Mouse (Mus musculus): ENCODE results near the gene Cd300lf. TPM values are rescaled to one million over a fixed set of nuclear protein-coding genes. Genes with fewer than 3 reads are reported as not detected.

Gene Cd300lf
- polyA plus RNA-seq, 1 experiment from 2014 or later, result 1.6 TPM

DNA sequence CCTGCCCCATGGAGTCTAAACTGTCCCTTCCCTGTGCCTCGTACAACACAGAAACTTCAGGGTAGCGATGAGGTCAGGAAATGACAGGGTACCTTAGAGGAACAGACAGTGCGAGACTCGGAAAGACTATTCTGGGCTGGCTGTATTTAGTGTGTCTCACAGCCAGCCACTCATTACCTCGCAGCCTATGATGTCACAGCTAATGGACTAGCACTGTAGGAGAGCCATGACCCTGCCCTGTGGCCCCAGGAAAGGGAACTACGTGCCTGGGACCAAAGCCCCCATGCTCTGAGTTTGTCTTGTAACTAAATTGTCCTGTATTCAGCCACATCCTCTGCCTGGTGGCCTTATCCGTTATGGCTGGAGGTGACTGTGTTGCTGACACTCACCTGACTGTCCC lies 58.4 kb downstream of the Cd300lf start:
- no peaks in the 10 kb centered on the region for H3K36me3 ChIP-seq (ENCODE audit: control insufficient read depth, insufficient read depth, low read length)
- H3K4me1 ChIP-seq (ENCODE audit: control insufficient read depth, insufficient read depth, low read length), result peaks cover 19% of the 10 kb centered on the region
- no peak overlapping the region for H3K4me2 ChIP-seq (ENCODE audit: low read depth, low read length)
- no peaks in the 10 kb centered on the region for H3K27me3 ChIP-seq (replicated peaks; ENCODE audit: control insufficient read depth, insufficient read depth, low read length)
- ATAC-seq, result peak; percentile 29; the same call in 1 of the 2 replicates
- H3K27ac ChIP-seq (ENCODE audit: low read length), result no peak overlapping the region
- no peak overlapping the region for H3K4me3 ChIP-seq (ENCODE audit: low read length)
- H3K9ac ChIP-seq (ENCODE audit: low read depth, low read length), result no peak overlapping the region
- WGBS, result 55% methylated on average over 7 of the region's 7 CpGs
- H3K9me3 ChIP-seq (ENCODE audit: control insufficient read depth, low read length), result no peaks in the 10 kb centered on the region

DNA sequence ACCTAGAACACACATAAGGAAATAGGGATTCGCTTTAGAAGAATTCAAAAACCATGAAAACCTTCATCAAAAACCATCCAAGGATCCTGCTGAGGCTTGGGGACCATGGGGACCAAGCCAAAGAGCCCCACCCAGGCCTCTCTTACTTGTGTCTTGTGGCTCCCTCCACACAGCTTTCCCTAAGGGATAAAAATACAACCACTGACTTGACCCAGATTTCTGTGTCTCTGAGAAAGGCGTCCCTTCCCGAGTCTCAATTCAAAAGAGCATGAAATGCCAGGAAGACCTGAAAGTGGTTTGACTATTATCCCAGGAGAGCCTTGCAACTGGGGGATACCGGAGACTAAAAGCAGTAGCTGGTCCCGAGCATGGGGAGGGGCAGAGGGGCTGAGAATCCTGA lies 60.8 kb downstream of the Cd300lf start:
- Histone ChIP-seq H3K9ac (ENCODE audit: low read depth, low read length) (no peak overlapping the region), H3K27me3 (replicated peaks; ENCODE audit: control insufficient read depth, insufficient read depth, low read length) (no peaks in the 10 kb centered on the region), H3K4me2 (ENCODE audit: low read depth, low read length) (no peak overlapping the region), H3K4me1 (ENCODE audit: control insufficient read depth, insufficient read depth, low read length) (peaks cover 19% of the 10 kb centered on the region), H3K4me3 (ENCODE audit: low read length) (no peak overlapping the region), H3K9me3 (ENCODE audit: control insufficient read depth, low read length) (no peaks in the 10 kb centered on the region), H3K27ac (ENCODE audit: low read length) (no peak overlapping the region), H3K36me3 (ENCODE audit: control insufficient read depth, insufficient read depth, low read length) (no peaks in the 10 kb centered on the region)
- WGBS, result 71% methylated on average over 5 of the region's 5 CpGs
- ATAC-seq, result no peak

DNA sequence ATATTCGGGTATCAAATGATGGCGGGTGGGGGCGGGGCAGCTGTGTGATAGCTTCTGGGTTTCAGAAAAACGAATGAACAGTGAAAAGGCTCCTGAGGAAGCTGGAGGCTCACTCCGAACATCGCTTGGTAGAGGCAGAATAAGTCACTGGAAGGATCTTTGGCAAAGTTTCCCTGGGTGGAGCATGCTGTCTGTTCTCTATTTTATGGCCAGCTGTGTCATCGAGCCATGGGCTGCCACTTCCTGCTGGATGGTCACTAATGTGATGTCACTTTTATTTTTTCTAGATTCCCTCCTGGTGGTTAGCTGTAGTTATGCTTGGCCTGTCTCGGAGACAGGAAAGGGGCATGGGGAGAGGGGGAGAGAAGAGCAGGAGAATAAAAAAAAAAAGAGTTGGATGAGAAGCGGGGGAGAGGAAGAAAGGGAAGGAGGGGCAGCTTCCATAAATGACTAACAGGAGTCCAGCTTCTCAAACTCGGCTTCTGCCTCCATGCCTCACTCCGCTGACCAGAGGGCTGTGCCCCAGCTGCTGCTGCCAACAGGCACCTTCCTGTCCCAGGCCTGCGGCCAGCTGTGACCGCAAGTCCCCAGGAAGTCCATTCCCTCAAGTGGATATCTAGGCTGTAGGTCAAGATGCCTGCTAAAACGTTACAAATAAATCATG lies 62.0 kb downstream of the Cd300lf start:
- peak; percentile 48; the same call in 1 of the 2 replicates for ATAC-seq

DNA sequence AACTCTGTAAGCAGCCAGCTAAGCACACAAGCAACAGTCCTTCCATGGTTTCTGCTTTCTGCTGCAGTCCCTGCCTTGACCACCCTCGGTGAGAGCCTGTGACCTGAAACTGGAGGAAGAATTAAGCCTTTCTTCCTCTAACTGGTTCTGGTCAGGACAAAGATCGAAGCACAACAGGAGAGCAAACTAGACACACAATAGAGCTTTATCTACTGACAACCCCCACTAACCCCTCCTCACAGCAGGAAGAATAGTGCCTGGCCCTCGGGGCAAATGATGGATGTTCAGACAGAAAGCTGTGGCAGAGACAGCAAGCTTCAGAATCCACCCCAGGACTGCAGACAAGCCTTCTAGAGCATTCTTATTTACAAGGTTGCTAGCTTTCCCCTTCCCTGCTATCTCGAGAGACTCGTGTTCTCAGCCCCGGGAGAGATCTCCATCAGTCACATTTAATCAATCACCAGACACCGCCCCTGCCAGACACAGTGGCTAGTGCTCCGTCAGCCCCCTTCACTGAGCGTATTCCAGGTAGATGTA lies 62.7 kb downstream of the Cd300lf start:
- no peaks in the 10 kb centered on the region for H3K36me3 ChIP-seq (ENCODE audit: control insufficient read depth, insufficient read depth, low read length)
- no peak for ATAC-seq
- WGBS, result 9% methylated on average over 9 of the region's 9 CpGs

More for the DNA sequence above, 62.0 kb downstream of the Cd300lf start:
- Histone ChIP-seq H3K4me3 (ENCODE audit: low read length) (no peak overlapping the region), H3K36me3 (ENCODE audit: control insufficient read depth, insufficient read depth, low read length) (no peaks in the 10 kb centered on the region), H3K4me1 (ENCODE audit: control insufficient read depth, insufficient read depth, low read length) (peaks cover 19% of the 10 kb centered on the region), H3K27me3 (replicated peaks; ENCODE audit: control insufficient read depth, insufficient read depth, low read length) (no peaks in the 10 kb centered on the region), H3K27ac (ENCODE audit: low read length) (peak overlapping the region; percentile 57), H3K9ac (ENCODE audit: low read depth, low read length) (peak overlapping the region; percentile 40; the same call in 1 of the 2 replicates), H3K9me3 (ENCODE audit: control insufficient read depth, low read length) (no peaks in the 10 kb centered on the region), H3K4me2 (ENCODE audit: low read depth, low read length) (peak overlapping the region; percentile 35)
- WGBS, result 16% methylated on average over 14 of the region's 14 CpGs

DNA sequence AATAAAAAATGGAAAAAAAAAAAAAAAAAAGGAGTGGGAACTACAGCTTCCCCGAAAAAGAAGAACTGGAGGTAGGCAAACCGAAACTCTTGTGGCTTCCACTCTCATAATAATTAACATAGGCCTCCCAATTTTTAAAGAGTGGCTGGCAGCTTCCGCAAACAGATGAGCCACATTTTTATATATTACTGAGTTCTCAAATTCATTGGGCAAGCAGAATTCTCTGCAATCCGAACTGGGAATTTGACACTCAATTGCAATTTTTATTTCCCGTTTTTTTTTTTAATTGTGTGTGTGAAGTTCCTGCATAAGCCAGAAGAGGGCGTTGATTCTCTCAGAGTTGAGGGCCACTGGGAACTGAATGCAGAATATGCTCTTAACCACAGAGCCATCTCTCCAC lies 67.0 kb downstream of the Cd300lf start:
- ATAC-seq, result no peak
- WGBS, result 61% methylated on average over 6 of the region's 6 CpGs
- Histone ChIP-seq H3K36me3 (ENCODE audit: control insufficient read depth, insufficient read depth, low read length) (no peaks in the 10 kb centered on the region), H3K4me1 (ENCODE audit: control insufficient read depth, insufficient read depth, low read length) (peaks cover 3% of the 10 kb centered on the region; the same call in 1 of the 2 replicates), H3K27ac (ENCODE audit: low read length) (no peak overlapping the region), H3K9me3 (ENCODE audit: control insufficient read depth, low read length) (no peaks in the 10 kb centered on the region), H3K27me3 (replicated peaks; ENCODE audit: control insufficient read depth, insufficient read depth, low read length) (no peaks in the 10 kb centered on the region), H3K4me2 (ENCODE audit: low read depth, low read length) (no peak overlapping the region), H3K4me3 (ENCODE audit: low read length) (no peak overlapping the region), H3K9ac (ENCODE audit: low read depth, low read length) (no peak overlapping the region)

More for the DNA sequence above, 62.7 kb downstream of the Cd300lf start:
- Histone ChIP-seq H3K9ac (ENCODE audit: low read depth, low read length) (no peak overlapping the region), H3K4me2 (ENCODE audit: low read depth, low read length) (peak overlapping the region; percentile 35; the same call in 1 of the 2 replicates), H3K27ac (ENCODE audit: low read length) (no peak overlapping the region), H3K27me3 (replicated peaks; ENCODE audit: control insufficient read depth, insufficient read depth, low read length) (no peaks in the 10 kb centered on the region), H3K4me3 (ENCODE audit: low read length) (no peak overlapping the region), H3K9me3 (ENCODE audit: control insufficient read depth, low read length) (no peaks in the 10 kb centered on the region), H3K4me1 (ENCODE audit: control insufficient read depth, insufficient read depth, low read length) (peaks cover 19% of the 10 kb centered on the region)

Other genes with a start within 250 kb of the Cd300lf start
- gene Cd300a, start 244.0 kb downstream of the Cd300lf start, polyA plus RNA-seq (2015; fragmentation: Nextera tagmentation; extraction: Ambion mirVana), result 2.5 and 2.6 TPM in 2 replicates
- gene Cd300lb, start 199.6 kb downstream of the Cd300lf start, polyA plus RNA-seq (2015; fragmentation: Nextera tagmentation; extraction: Ambion mirVana), result 0.23 and 0.33 TPM in 2 replicates
- gene Cd300c, start 164.8 kb downstream of the Cd300lf start, polyA plus RNA-seq (2015; fragmentation: Nextera tagmentation; extraction: Ambion mirVana), result not detected in 2 replicates
- 0.16 and 0.22 TPM in 2 replicates for gene Cd300ld, start 144.1 kb downstream of the Cd300lf start, polyA plus RNA-seq (2015; fragmentation: Nextera tagmentation; extraction: Ambion mirVana)
- 2.2 and 3.5 TPM in 2 replicates for gene Cd300c2, start 132.1 kb downstream of the Cd300lf start, polyA plus RNA-seq (2015; fragmentation: Nextera tagmentation; extraction: Ambion mirVana)
- gene Cd300ld2, start 117.8 kb downstream of the Cd300lf start, polyA plus RNA-seq (2015; fragmentation: Nextera tagmentation; extraction: Ambion mirVana), result not detected in 2 replicates
- not detected in 2 replicates for gene Cd300ld4, start 107.0 kb downstream of the Cd300lf start, polyA plus RNA-seq (2015; fragmentation: Nextera tagmentation; extraction: Ambion mirVana)
- not detected in 2 replicates for gene Cd300ld5, start 96.2 kb downstream of the Cd300lf start, polyA plus RNA-seq (2015; fragmentation: Nextera tagmentation; extraction: Ambion mirVana)
- gene Cd300ld3, start 85.6 kb downstream of the Cd300lf start, polyA plus RNA-seq (2015; fragmentation: Nextera tagmentation; extraction: Ambion mirVana), result not detected in 2 replicates
- 0.12 and 0.42 TPM in 2 replicates for gene Cd300e, start 71.8 kb downstream of the Cd300lf start, polyA plus RNA-seq (2015; fragmentation: Nextera tagmentation; extraction: Ambion mirVana)
- gene Rab37, start 42.6 kb downstream of the Cd300lf start, polyA plus RNA-seq (2015; fragmentation: Nextera tagmentation; extraction: Ambion mirVana), result 4.0 and 4.2 TPM in 2 replicates
- 380 and 424 TPM in 2 replicates for gene Slc9a3r1, start 29.3 kb upstream of the Cd300lf start, polyA plus RNA-seq (2015; fragmentation: Nextera tagmentation; extraction: Ambion mirVana)
- 11.6 and 13.2 TPM in 2 replicates for gene Tmem104, start 53.5 kb upstream of the Cd300lf start, polyA plus RNA-seq (2015; fragmentation: Nextera tagmentation; extraction: Ambion mirVana)
- gene Nat9, start 53.9 kb upstream of the Cd300lf start, polyA plus RNA-seq (2015; fragmentation: Nextera tagmentation; extraction: Ambion mirVana), result 24.9 and 26.5 TPM in 2 replicates
- gene Grin2c, start 133.3 kb upstream of the Cd300lf start, polyA plus RNA-seq (2015; fragmentation: Nextera tagmentation; extraction: Ambion mirVana), result 0.06 TPM in 1 of 2 replicates, not detected in the other
- 21.7 and 22.9 TPM in 2 replicates for gene Fdxr, start 143.1 kb upstream of the Cd300lf start, polyA plus RNA-seq (2015; fragmentation: Nextera tagmentation; extraction: Ambion mirVana)
- 1.2 and 1.5 TPM in 2 replicates for gene Fads6, start 163.7 kb upstream of the Cd300lf start, polyA plus RNA-seq (2015; fragmentation: Nextera tagmentation; extraction: Ambion mirVana)
- 0.11 TPM in 1 of 2 replicates, not detected in the other for gene Otop2, start 173.2 kb upstream of the Cd300lf start, polyA plus RNA-seq (2015; fragmentation: Nextera tagmentation; extraction: Ambion mirVana)
- gene Ush1g, start 188.0 kb upstream of the Cd300lf start, polyA plus RNA-seq (2015; fragmentation: Nextera tagmentation; extraction: Ambion mirVana), result 0.06 and 0.11 TPM in 2 replicates
- 1.5 and 2.1 TPM in 2 replicates for gene Otop3, start 200.7 kb upstream of the Cd300lf start, polyA plus RNA-seq (2015; fragmentation: Nextera tagmentation; extraction: Ambion mirVana)
- gene Hid1, start 233.8 kb upstream of the Cd300lf start, polyA plus RNA-seq (2015; fragmentation: Nextera tagmentation; extraction: Ambion mirVana), result 20.5 and 22.0 TPM in 2 replicates
- gene Cdr2l, start 247.9 kb upstream of the Cd300lf start, polyA plus RNA-seq (2015; fragmentation: Nextera tagmentation; extraction: Ambion mirVana), result 4.6 and 5.1 TPM in 2 replicates